Mouse (Mus musculus): ENCODE measurements around the gene Gm13275. TPM values are rescaled to one million over a fixed set of nuclear protein-coding genes. Genes with fewer than 3 reads are reported as not detected.
"Not testable (repeated sequence)": the region's sequence is repeated elsewhere in the genome, so short reads cannot be mapped to it uniquely, and the experiment has no call there.

Gm13275 gene
- polyA plus RNA-seq, 1 experiment from 2014 or later = not detected

DNA sequence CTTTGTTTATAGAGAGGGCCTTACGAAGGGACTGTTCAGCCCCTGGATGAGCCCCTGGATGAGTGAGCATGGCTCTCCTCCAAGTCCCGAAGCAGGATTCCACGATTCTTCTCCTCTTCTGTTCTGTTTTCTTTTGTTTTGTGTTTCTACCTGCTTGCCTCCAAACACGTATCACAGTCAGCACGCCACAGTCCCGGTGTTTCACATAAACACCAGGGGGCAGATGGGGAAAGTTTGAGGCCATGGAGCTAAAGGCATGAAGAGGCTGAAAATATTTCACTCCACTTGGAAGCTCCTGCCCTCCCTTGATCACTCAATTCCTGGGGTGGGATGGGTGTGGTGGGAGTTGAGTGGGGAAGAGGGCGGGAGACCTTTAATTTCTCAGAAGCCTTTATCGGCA is 32.5 kb upstream of the Gm13275 start:
- ATAC-seq (replicated peaks; ENCODE audit: extremely low read depth, insufficient read depth, low FRiP score) = not testable (repeated sequence)

DNA sequence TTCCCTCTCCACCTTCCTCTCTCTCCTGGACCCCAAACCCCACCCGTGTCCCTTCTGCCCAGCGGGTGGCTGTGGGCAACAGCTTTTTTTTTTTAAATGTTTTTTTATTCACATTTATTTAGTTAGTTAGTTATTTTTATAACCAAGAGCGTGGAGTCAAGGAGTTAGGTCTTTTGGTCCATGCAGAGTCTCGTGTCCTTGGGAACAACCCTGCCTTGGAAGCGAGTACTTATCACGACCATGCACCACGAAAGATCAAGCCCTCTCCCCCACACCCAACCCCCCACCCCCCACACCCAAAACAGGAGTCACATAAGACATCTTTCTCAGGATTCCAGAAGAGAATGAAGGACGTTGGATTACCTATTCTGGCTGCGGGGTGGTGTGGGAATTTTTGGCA is 31.9 kb upstream of the Gm13275 start:
- ATAC-seq (replicated peaks; ENCODE audit: extremely low read depth, insufficient read depth, low FRiP score); H3K4me3 ChIP-seq (ENCODE audit: low read length); H3K9me3 ChIP-seq (replicated peaks; ENCODE audit: control insufficient read depth, low read length); H3K9ac ChIP-seq (ENCODE audit: low read length); H3K27me3 ChIP-seq (ENCODE audit: control insufficient read depth, insufficient read depth, low read length); H3K36me3 ChIP-seq (ENCODE audit: control insufficient read depth, insufficient read depth); H3K27ac ChIP-seq (ENCODE audit: low read length); H3K4me1 ChIP-seq (ENCODE audit: control insufficient read depth, insufficient read depth, low read length): not testable (repeated sequence)
- WGBS = 55% methylated on average over 8 of the region's 9 CpGs
- H3K4me2 ChIP-seq (ENCODE audit: low read depth, low read length) = peak overlapping the region; percentile 52; the same call in 1 of the 2 replicates

More for the DNA sequence above, 32.5 kb upstream of the Gm13275 start:
- H3K4me1 ChIP-seq (ENCODE audit: control insufficient read depth, insufficient read depth, low read length); H3K9me3 ChIP-seq (replicated peaks; ENCODE audit: control insufficient read depth, low read length); H3K9ac ChIP-seq (ENCODE audit: low read length); H3K27ac ChIP-seq (ENCODE audit: low read length); H3K4me2 ChIP-seq (ENCODE audit: low read depth, low read length); H3K4me3 ChIP-seq (ENCODE audit: low read length); H3K36me3 ChIP-seq (ENCODE audit: control insufficient read depth, insufficient read depth); H3K27me3 ChIP-seq (ENCODE audit: control insufficient read depth, insufficient read depth, low read length): not testable (repeated sequence)
- 60% methylated on average over 6 of the region's 8 CpGs for WGBS

DNA sequence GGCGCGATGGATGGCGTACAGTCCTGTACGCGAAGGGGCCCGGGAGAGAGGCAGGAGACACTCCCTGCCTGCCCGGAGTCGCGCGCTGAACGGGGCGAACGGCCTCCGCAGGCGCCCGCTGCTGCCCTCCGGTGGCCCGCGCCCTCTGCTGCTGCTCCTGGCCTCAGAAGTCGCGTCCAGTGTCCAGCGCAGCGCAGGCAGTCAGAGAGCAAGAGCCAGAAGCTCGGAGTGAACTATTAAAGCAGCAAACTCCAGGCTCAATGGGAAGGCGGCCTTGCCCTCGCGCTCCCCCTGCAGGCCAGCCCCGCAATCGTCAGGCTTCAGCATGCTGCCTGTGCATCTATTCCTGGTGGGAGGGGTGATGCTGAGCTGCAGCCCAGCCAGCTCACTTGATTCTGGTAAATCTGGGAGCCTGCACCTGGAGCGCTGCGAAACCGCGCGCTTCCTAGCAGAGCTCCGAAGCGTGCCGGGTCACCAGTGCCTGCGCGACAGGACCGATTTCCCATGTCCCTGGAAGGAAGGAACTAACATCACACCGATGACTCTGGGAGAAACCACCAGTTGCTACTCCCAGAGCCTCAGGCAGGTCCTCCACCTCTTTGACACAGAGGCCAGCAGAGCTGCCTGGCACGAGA is 30.8 kb upstream of the Gm13275 start:
- not testable (repeated sequence) for H3K27me3 ChIP-seq (ENCODE audit: control insufficient read depth, insufficient read depth, low read length); H3K36me3 ChIP-seq (ENCODE audit: control insufficient read depth, insufficient read depth); H3K9me3 ChIP-seq (replicated peaks; ENCODE audit: control insufficient read depth, low read length); ATAC-seq (replicated peaks; ENCODE audit: extremely low read depth, insufficient read depth, low FRiP score); H3K4me1 ChIP-seq (ENCODE audit: control insufficient read depth, insufficient read depth, low read length)
- H3K9ac ChIP-seq (ENCODE audit: low read length) = peak overlapping the region; percentile 38; the same call in 1 of the 2 replicates
- H3K27ac ChIP-seq (ENCODE audit: low read length) = peak overlapping the region; percentile 61
- peak overlapping the region; percentile 32 for H3K4me3 ChIP-seq (ENCODE audit: low read length)
- H3K4me2 ChIP-seq (ENCODE audit: low read depth, low read length) = peak overlapping the region; percentile 53
- 2% methylated on average over 26 of the region's 42 CpGs for WGBS

- not testable (repeated sequence) for H3K27me3 ChIP-seq (ENCODE audit: control insufficient read depth, insufficient read depth, low read length); ATAC-seq (replicated peaks; ENCODE audit: extremely low read depth, insufficient read depth, low FRiP score); H3K36me3 ChIP-seq (ENCODE audit: control insufficient read depth, insufficient read depth); H3K9ac ChIP-seq (ENCODE audit: low read length); H3K27ac ChIP-seq (ENCODE audit: low read length); H3K4me3 ChIP-seq (ENCODE audit: low read length); H3K9me3 ChIP-seq (replicated peaks; ENCODE audit: control insufficient read depth, low read length); H3K4me1 ChIP-seq (ENCODE audit: control insufficient read depth, insufficient read depth, low read length); H3K4me2 ChIP-seq (ENCODE audit: low read depth, low read length)
- WGBS = no CpG with 5 or more reads among the region's 32 CpGs
Measured at GRCm38 (mm10) chr4:88773534-88773933, 20.8 kb upstream of the Gm13275 start, which contains the start of gene Gm13290. Gene Gm13290, plus strand, starts transcription at chr4:88773834.

GRCm38 (mm10) chr4:88776622-88777021 is 17.7 kb upstream of the Gm13275 start, which contains the start of gene Gm13289:
Gene Gm13289, plus strand, starts transcription at chr4:88776922.
- not testable (repeated sequence) for ATAC-seq (replicated peaks; ENCODE audit: extremely low read depth, insufficient read depth, low FRiP score); H3K4me1 ChIP-seq (ENCODE audit: control insufficient read depth, insufficient read depth, low read length); H3K9ac ChIP-seq (ENCODE audit: low read length); H3K36me3 ChIP-seq (ENCODE audit: control insufficient read depth, insufficient read depth); H3K4me2 ChIP-seq (ENCODE audit: low read depth, low read length); H3K27me3 ChIP-seq (ENCODE audit: control insufficient read depth, insufficient read depth, low read length); H3K9me3 ChIP-seq (replicated peaks; ENCODE audit: control insufficient read depth, low read length); H3K4me3 ChIP-seq (ENCODE audit: low read length); H3K27ac ChIP-seq (ENCODE audit: low read length)
- whole genome bisulfite sequencing = no CpG with 5 or more reads among the region's 29 CpGs

- WGBS = no CpG with 5 or more reads among the region's 29 CpGs
- H3K4me2 ChIP-seq (ENCODE audit: low read depth, low read length); H3K27me3 ChIP-seq (ENCODE audit: control insufficient read depth, insufficient read depth, low read length); H3K4me1 ChIP-seq (ENCODE audit: control insufficient read depth, insufficient read depth, low read length); H3K9me3 ChIP-seq (replicated peaks; ENCODE audit: control insufficient read depth, low read length); H3K4me3 ChIP-seq (ENCODE audit: low read length); H3K27ac ChIP-seq (ENCODE audit: low read length); H3K9ac ChIP-seq (ENCODE audit: low read length); ATAC-seq (replicated peaks; ENCODE audit: extremely low read depth, insufficient read depth, low FRiP score); H3K36me3 ChIP-seq (ENCODE audit: control insufficient read depth, insufficient read depth): not testable (repeated sequence)
Measured at GRCm38 (mm10) chr4:88779550-88779949, 14.7 kb upstream of the Gm13275 start, which contains the start of gene Gm13272. Gene Gm13272, plus strand, starts transcription at chr4:88779850.

GRCm38 (mm10) chr4:88780320-88780719 is 14.0 kb upstream of the Gm13275 start:
- H3K4me1 ChIP-seq (ENCODE audit: control insufficient read depth, insufficient read depth, low read length) = not testable (repeated sequence)

GRCm38 (mm10) chr4:88781831-88782230 is 12.5 kb upstream of the Gm13275 start, which contains the start of gene Ifnz:
Gene Ifnz, plus strand, starts transcription at chr4:88782131.
- H3K36me3 ChIP-seq (ENCODE audit: control insufficient read depth, insufficient read depth) = not testable (repeated sequence)
- 20% methylated on average over 3 of the region's 7 CpGs for WGBS
- H3K27ac ChIP-seq (ENCODE audit: low read length) = peak within 1 kb of the TSS; percentile 62

More at GRCm38 (mm10) chr4:88780320-88780719, 14.0 kb upstream of the Gm13275 start:
- H3K9ac ChIP-seq (ENCODE audit: low read length); H3K4me3 ChIP-seq (ENCODE audit: low read length); H3K36me3 ChIP-seq (ENCODE audit: control insufficient read depth, insufficient read depth); ATAC-seq (replicated peaks; ENCODE audit: extremely low read depth, insufficient read depth, low FRiP score); H3K4me2 ChIP-seq (ENCODE audit: low read depth, low read length); H3K27me3 ChIP-seq (ENCODE audit: control insufficient read depth, insufficient read depth, low read length); H3K9me3 ChIP-seq (replicated peaks; ENCODE audit: control insufficient read depth, low read length); H3K27ac ChIP-seq (ENCODE audit: low read length): not testable (repeated sequence)
- WGBS = 41% methylated on average over 15 of the region's 18 CpGs

DNA sequence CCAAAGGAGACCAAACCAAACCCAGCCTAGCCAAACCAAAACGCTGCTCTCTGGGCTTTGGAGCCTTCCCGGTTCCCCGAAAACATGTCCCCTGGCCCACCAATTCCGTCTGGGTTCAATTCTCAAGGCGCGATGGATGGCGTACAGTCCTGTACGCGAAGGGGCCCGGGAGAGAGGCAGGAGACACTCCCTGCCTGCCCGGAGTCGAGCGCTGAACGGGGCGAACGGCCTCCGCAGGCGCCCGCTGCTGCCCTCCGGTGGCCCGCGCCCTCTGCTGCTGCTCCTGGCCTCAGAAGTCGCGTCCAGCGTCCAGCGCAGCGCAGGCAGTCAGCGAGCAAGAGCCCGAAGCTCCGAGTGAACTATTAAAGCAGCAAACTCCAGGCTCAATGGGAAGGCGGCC is 12.0 kb upstream of the Gm13275 start:
- Histone ChIP-seq H3K9ac (ENCODE audit: low read length) (peak overlapping the region; percentile 43; the same call in 1 of the 2 replicates), H3K27ac (ENCODE audit: low read length) (peak overlapping the region; percentile 62), H3K4me2 (ENCODE audit: low read depth, low read length) (peak overlapping the region; percentile 47), H3K4me3 (ENCODE audit: low read length) (peak overlapping the region; percentile 33)
- H3K4me1 ChIP-seq (ENCODE audit: control insufficient read depth, insufficient read depth, low read length); H3K27me3 ChIP-seq (ENCODE audit: control insufficient read depth, insufficient read depth, low read length); H3K9me3 ChIP-seq (replicated peaks; ENCODE audit: control insufficient read depth, low read length); ATAC-seq (replicated peaks; ENCODE audit: extremely low read depth, insufficient read depth, low FRiP score); H3K36me3 ChIP-seq (ENCODE audit: control insufficient read depth, insufficient read depth): not testable (repeated sequence)
- WGBS = 0% methylated on average over 12 of the region's 31 CpGs

More at GRCm38 (mm10) chr4:88781831-88782230, 12.5 kb upstream of the Gm13275 start, which contains the start of gene Ifnz:
- not testable (repeated sequence) for ATAC-seq (replicated peaks; ENCODE audit: extremely low read depth, insufficient read depth, low FRiP score); H3K4me1 ChIP-seq (ENCODE audit: control insufficient read depth, insufficient read depth, low read length); H3K9me3 ChIP-seq (replicated peaks; ENCODE audit: control insufficient read depth, low read length); H3K27me3 ChIP-seq (ENCODE audit: control insufficient read depth, insufficient read depth, low read length)
- peak within 1 kb of the TSS; percentile 47 for H3K4me2 ChIP-seq (ENCODE audit: low read depth, low read length)
- H3K9ac ChIP-seq (ENCODE audit: low read length) = peak within 1 kb of the TSS; percentile 43; the same call in 1 of the 2 replicates
- peak within 1 kb of the TSS; percentile 33 for H3K4me3 ChIP-seq (ENCODE audit: low read length)

Measured in heart, embryonic 16.5 days (tissue).